Mouse (Mus musculus) hindbrain, embryonic 16.5 days (tissue): Measurements from ENCODE around the gene Erg. TPM values are rescaled to one million over a fixed set of nuclear protein-coding genes. Genes with fewer than 3 reads are reported as not detected.

Experiments
- ATAC-seq: fragments of 200-750 bp; cut with Nextera tagmentation; 2 replicates; pipeline ENCODE4 v1.8.0; 2017; ENCODE audit warnings: moderate TSS enrichment, moderate library complexity
- H3K27ac ChIP-seq: fragments of 300-500 bp; sonication (generic); 2 replicates; pipeline ENCODE4 v1.5.1; 2014; ENCODE audit warnings: low read depth, mild to moderate bottlenecking, control low read depth, low read length, moderate library complexity
- H3K27me3 ChIP-seq: fragments of 300-500 bp; sonication (generic); replicated peaks from 2 replicates; pipeline ENCODE4 v1.6.1; 2014; ENCODE audit warnings: low read length; ENCODE audit not compliant: control insufficient read depth, insufficient read depth
- H3K36me3 ChIP-seq: fragments of 300-500 bp; sonication (generic); 2 replicates; pipeline ENCODE4 v1.6.1; 2014; ENCODE audit warnings: mild to moderate bottlenecking, low read length, moderate library complexity, mixed read lengths; ENCODE audit not compliant: control insufficient read depth, insufficient read depth
- H3K4me1 ChIP-seq: fragments of 300-500 bp; sonication (generic); 2 replicates; pipeline ENCODE4 v1.6.1; 2014; ENCODE audit warnings: low read depth, low read length; ENCODE audit not compliant: control insufficient read depth, insufficient read depth
- H3K4me2 ChIP-seq: fragments of 300-500 bp; sonication (generic); 2 replicates; pipeline ENCODE4 v1.6.1; 2014; ENCODE audit warnings: mild to moderate bottlenecking, low read length, control low read depth, moderate library complexity
- H3K4me3 ChIP-seq: fragments of 300-500 bp; sonication (generic); 2 replicates; pipeline ENCODE4 v1.5.1; 2014; ENCODE audit warnings: mild to moderate bottlenecking, low read length, control low read depth, moderate library complexity
- H3K9ac ChIP-seq: fragments of 300-500 bp; sonication (generic); 2 replicates; pipeline ENCODE4 v1.6.1; 2014; ENCODE audit warnings: low read depth, mild to moderate bottlenecking, control low read depth, low read length, moderate library complexity
- H3K9me3 ChIP-seq: fragments of 300-500 bp; sonication (generic); 2 replicates; pipeline ENCODE4 v1.6.1; 2014; ENCODE audit warnings: mild to moderate bottlenecking, low read length, moderate library complexity; ENCODE audit not compliant: control insufficient read depth
- WGBS: fragments of 180-500 bp; shearing (Covaris S2); extraction: QIAGEN DNeasy Blood & Tissue Kit; methylation state at CpG from one replicate; pipeline ENCODE4 v1.1.7; 2014; 5-methylcytosine and 5-hydroxymethylcytosine counted together
- polyA plus RNA-seq: library from polyadenylated mRNA; unstranded; fragments of >200 nt; fragmentation: Nextera tagmentation; extraction: Ambion mirVana; gene quantifications from 2 replicates; pipeline ENCODE4 v1.2.1, GENCODE M21; 2015

Erg gene
- 1.8 and 2.2 TPM in 2 replicates for polyA plus RNA-seq

- Histone ChIP-seq H3K9me3 (no peaks in the 10 kb centered on the region), H3K4me2 (peak within 1 kb of the TSS; percentile 89), H3K27me3 (peaks cover 15% of the 10 kb centered on the region), H3K27ac (no peak within 1 kb of the TSS), H3K9ac (peak within 1 kb of the TSS; percentile 54), H3K4me3 (peak within 1 kb of the TSS; percentile 50), H3K36me3 (no peaks in the 10 kb centered on the region), H3K4me1 (peaks cover 16% of the 10 kb centered on the region)
- 3% methylated on average over 5 of the region's 5 CpGs for WGBS
- no peak for ATAC-seq
Measured at GRCm38 (mm10) chr16:95586311-95586602, at the start of gene Erg. Erg (minus strand) TSS chr16:95586593.

DNA sequence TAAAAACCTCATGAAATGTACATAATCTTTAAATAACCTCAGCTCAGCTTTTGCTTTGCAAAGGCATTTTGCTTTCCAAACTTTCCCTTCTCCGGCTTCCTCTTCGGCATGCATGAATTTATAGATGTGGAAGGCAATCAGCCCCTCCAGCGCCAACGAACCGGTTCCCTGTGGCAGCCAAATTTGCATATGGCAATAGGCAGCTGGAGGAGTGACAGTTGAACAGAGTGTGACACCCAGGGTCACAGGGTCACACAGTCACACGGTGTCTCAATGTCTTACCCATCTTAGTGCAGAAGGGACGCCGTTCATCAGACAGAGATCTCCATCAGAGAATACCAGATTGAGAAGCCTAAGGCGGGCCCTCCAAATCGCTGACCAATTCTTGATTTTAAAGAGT is 45.4 kb upstream of the Erg start:
- Histone ChIP-seq H3K9ac (no peak overlapping the region), H3K27me3 (no peaks in the 10 kb centered on the region), H3K4me1 (no peaks in the 10 kb centered on the region), H3K4me3 (no peak overlapping the region), H3K27ac (no peak overlapping the region), H3K36me3 (no peaks in the 10 kb centered on the region), H3K4me2 (no peak overlapping the region), H3K9me3 (no peaks in the 10 kb centered on the region)
- 49% methylated on average over 10 of the region's 10 CpGs for WGBS
- no peak for ATAC-seq

GRCm38 (mm10) chr16:95623876-95624770 is 37.7 kb upstream of the Erg start:
- Histone ChIP-seq H3K4me3 (no peak overlapping the region), H3K9me3 (no peaks in the 10 kb centered on the region), H3K27ac (no peak overlapping the region), H3K9ac (no peak overlapping the region), H3K36me3 (no peaks in the 10 kb centered on the region), H3K4me1 (no peaks in the 10 kb centered on the region), H3K27me3 (no peaks in the 10 kb centered on the region), H3K4me2 (no peak overlapping the region)
- 65% methylated on average over 7 of the region's 7 CpGs for WGBS
- no peak for ATAC-seq

GRCm38 (mm10) chr16:95623056-95623455 is 36.7 kb upstream of the Erg start:
- H3K4me3 ChIP-seq: no peak overlapping the region
- no peaks in the 10 kb centered on the region for H3K4me1 ChIP-seq
- H3K9me3 ChIP-seq: no peaks in the 10 kb centered on the region
- 77% methylated on average over 4 of the region's 4 CpGs for WGBS
- ATAC-seq: no peak
- no peak overlapping the region for H3K4me2 ChIP-seq
- H3K36me3 ChIP-seq: no peaks in the 10 kb centered on the region
- no peak overlapping the region for H3K9ac ChIP-seq
- H3K27me3 ChIP-seq: no peaks in the 10 kb centered on the region
- H3K27ac ChIP-seq: no peak overlapping the region

GRCm38 (mm10) chr16:95619859-95620325 is 33.5 kb upstream of the Erg start:
- Histone ChIP-seq H3K27ac (no peak overlapping the region), H3K9me3 (no peaks in the 10 kb centered on the region), H3K9ac (no peak overlapping the region), H3K4me3 (no peak overlapping the region), H3K27me3 (no peaks in the 10 kb centered on the region), H3K36me3 (no peaks in the 10 kb centered on the region), H3K4me2 (no peak overlapping the region), H3K4me1 (no peaks in the 10 kb centered on the region)
- no peak for ATAC-seq
- 88% methylated on average over 4 of the region's 4 CpGs for WGBS

- WGBS: 66% methylated on average over 15 of the region's 15 CpGs
Measured at GRCm38 (mm10) chr16:95618206-95618605, 31.8 kb upstream of the Erg start.

GRCm38 (mm10) chr16:95617720-95618119 is 31.3 kb upstream of the Erg start:
- Histone ChIP-seq H3K9ac (no peak overlapping the region), H3K9me3 (no peaks in the 10 kb centered on the region), H3K4me3 (no peak overlapping the region), H3K4me2 (no peak overlapping the region), H3K27me3 (no peaks in the 10 kb centered on the region), H3K36me3 (no peaks in the 10 kb centered on the region), H3K27ac (no peak overlapping the region), H3K4me1 (no peaks in the 10 kb centered on the region)
- 34% methylated on average over 6 of the region's 6 CpGs for WGBS
- no peak for ATAC-seq

More at GRCm38 (mm10) chr16:95618206-95618605, 31.8 kb upstream of the Erg start:
- H3K9ac ChIP-seq: no peak overlapping the region
- no peak overlapping the region for H3K4me3 ChIP-seq
- no peaks in the 10 kb centered on the region for H3K9me3 ChIP-seq
- no peak overlapping the region for H3K4me2 ChIP-seq
- ATAC-seq: no peak
- H3K4me1 ChIP-seq: no peaks in the 10 kb centered on the region
- H3K27ac ChIP-seq: no peak overlapping the region
- H3K36me3 ChIP-seq: no peaks in the 10 kb centered on the region
- H3K27me3 ChIP-seq: no peaks in the 10 kb centered on the region

- H3K4me2 ChIP-seq: no peak overlapping the region
- H3K36me3 ChIP-seq: no peaks in the 10 kb centered on the region
- 38% methylated on average over 6 of the region's 6 CpGs for WGBS
Measured at GRCm38 (mm10) chr16:95615579-95615978, 29.2 kb upstream of the Erg start.

DNA sequence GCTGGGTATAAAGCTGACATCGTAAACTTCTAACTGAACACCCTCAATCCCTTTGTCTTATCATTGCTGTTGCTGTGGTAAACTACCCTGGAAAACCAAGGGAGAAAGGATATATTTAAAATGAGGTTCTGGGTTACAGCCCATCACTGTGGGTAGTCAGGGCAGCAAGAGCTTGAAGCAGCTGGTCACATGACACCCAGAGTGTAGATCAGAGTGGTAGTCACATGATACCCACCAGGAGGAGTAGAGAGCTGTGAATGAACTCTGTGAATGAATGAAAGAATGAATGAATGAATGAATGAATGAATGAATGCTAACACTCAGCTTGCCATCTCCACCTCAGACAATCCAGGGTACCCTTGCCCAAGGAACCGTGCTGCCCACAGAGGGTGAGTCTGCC is 28.1 kb upstream of the Erg start:
- Histone ChIP-seq H3K27ac (no peak overlapping the region), H3K4me1 (no peaks in the 10 kb centered on the region), H3K9me3 (no peaks in the 10 kb centered on the region), H3K36me3 (no peaks in the 10 kb centered on the region), H3K4me2 (no peak overlapping the region), H3K9ac (no peak overlapping the region), H3K4me3 (no peak overlapping the region), H3K27me3 (no peaks in the 10 kb centered on the region)
- WGBS: 94% methylated on average over 2 of the region's 2 CpGs
- ATAC-seq: no peak

More at GRCm38 (mm10) chr16:95615579-95615978, 29.2 kb upstream of the Erg start:
- no peaks in the 10 kb centered on the region for H3K4me1 ChIP-seq
- no peak overlapping the region for H3K9ac ChIP-seq
- ATAC-seq: no peak
- H3K27ac ChIP-seq: no peak overlapping the region
- no peaks in the 10 kb centered on the region for H3K27me3 ChIP-seq
- no peak overlapping the region for H3K4me3 ChIP-seq
- H3K9me3 ChIP-seq: no peaks in the 10 kb centered on the region
